Mouse (Mus musculus): ENCODE results near the gene Hs3st3a1. TPM values are rescaled to one million over a fixed set of nuclear protein-coding genes. Genes with fewer than 3 reads are reported as not detected.

The Hs3st3a1 gene
- polyA plus RNA-seq, 1 experiment from 2014 or later: 2.6 TPM

Other genes with a start within 250 kb of the Hs3st3a1 start
- 1.00 and 1.1 TPM in 2 replicates for gene F930015N05Rik, start 1.3 kb downstream of the Hs3st3a1 start, polyA plus RNA-seq (2015; fragmentation: Nextera tagmentation; extraction: Ambion mirVana)

All from limb, embryonic 15.5 days (tissue).